Mouse (Mus musculus): Measurements from ENCODE around the gene Ttf2. TPM values are rescaled to one million over a fixed set of nuclear protein-coding genes. Genes with fewer than 3 reads are reported as not detected.
A peak's percentile ranks its signal among the peaks of the same experiment; 100 is the strongest.

Gene Ttf2
- polyA plus RNA-seq, 1 experiment = 5.2 TPM

GRCm38 (mm10) chr3:100998904-100999340, 29.5 kb upstream of the Ttf2 start:
- Histone ChIP-seq H3K27me3 (ENCODE audit: control insufficient read depth, insufficient read depth, insufficient read length) (no peaks in the 10 kb centered on the region), H3K4me3 (no peak overlapping the region), H3ac (ENCODE audit: control insufficient read depth, insufficient read length) (no peak overlapping the region), H3K36me3 (ENCODE audit: control insufficient read depth, insufficient read depth) (no peaks in the 10 kb centered on the region), H3K4me2 (ENCODE audit: low read depth) (no peak overlapping the region), H3K79me2 (ENCODE audit: control insufficient read depth, insufficient read depth) (no peaks in the 10 kb centered on the region)
- TF ChIP-seq MYOD1 (IDR thresholded peaks at IDR 0.05; ENCODE audit: control insufficient read depth in 1 of 3, insufficient read length in 2 of 3, low read depth in 2 of 3) (peak in 1 of 3 experiments; percentile 14), CEBPB (IDR thresholded peaks at IDR 0.05; ENCODE audit: insufficient read depth, poor library complexity, severe bottlenecking) (no peak)

GRCm38 (mm10) chr3:100997785-100998570, 28.5 kb upstream of the Ttf2 start:
- no peak overlapping the region for H3K4me3 ChIP-seq
- TF ChIP-seq REST (IDR thresholded peaks at IDR 0.05; ENCODE audit: insufficient read depth, insufficient read length) (no peak), MYOD1 (IDR thresholded peaks at IDR 0.05; ENCODE audit: control insufficient read depth in 1 of 3, insufficient read length in 2 of 3, low read depth in 2 of 3) (no peak), MAX (IDR thresholded peaks at IDR 0.05; ENCODE audit: low read depth) (no peak), CEBPB (IDR thresholded peaks at IDR 0.05; ENCODE audit: insufficient read depth, poor library complexity, severe bottlenecking) (no peak), SRF (IDR thresholded peaks at IDR 0.05; ENCODE audit: control insufficient read depth, insufficient read length, low read depth) (no peak)

GRCm38 (mm10) chr3:100994252-100994651, 24.8 kb upstream of the Ttf2 start:
- Histone ChIP-seq H3K27me3 (ENCODE audit: control insufficient read depth, insufficient read depth, insufficient read length) (no peaks in the 10 kb centered on the region), H3ac (ENCODE audit: control insufficient read depth, insufficient read length) (no peak overlapping the region), H3K4me3 (no peak overlapping the region), H3K79me2 (ENCODE audit: control insufficient read depth, insufficient read depth) (no peaks in the 10 kb centered on the region), H3K36me3 (ENCODE audit: control insufficient read depth, insufficient read depth) (no peaks in the 10 kb centered on the region), H3K4me2 (ENCODE audit: low read depth) (no peak overlapping the region)
- TF ChIP-seq POLR2AphosphoS2 (IDR thresholded peaks at IDR 0.05; ENCODE audit: insufficient read length, low read depth) = no peak
- no peak for TF ChIP-seq TCF12 (IDR thresholded peaks at IDR 0.05; ENCODE audit: insufficient read depth, poor library complexity, severe bottlenecking)
- no peak for TF ChIP-seq MAX (IDR thresholded peaks at IDR 0.05; ENCODE audit: low read depth)
- TF ChIP-seq SRF (IDR thresholded peaks at IDR 0.05; ENCODE audit: control insufficient read depth, insufficient read length, low read depth) = no peak
- no peak for TF ChIP-seq POLR2A (IDR thresholded peaks at IDR 0.05; ENCODE audit: insufficient read length, low read depth)

More at GRCm38 (mm10) chr3:100997785-100998570, 28.5 kb upstream of the Ttf2 start:
- Histone ChIP-seq H3K36me3 (ENCODE audit: control insufficient read depth, insufficient read depth) (no peaks in the 10 kb centered on the region), H3K27me3 (ENCODE audit: control insufficient read depth, insufficient read depth, insufficient read length) (no peaks in the 10 kb centered on the region), H3ac (ENCODE audit: control insufficient read depth, insufficient read length) (no peak overlapping the region), H3K79me2 (ENCODE audit: control insufficient read depth, insufficient read depth) (no peaks in the 10 kb centered on the region), H3K4me2 (ENCODE audit: low read depth) (no peak overlapping the region)

DNA sequence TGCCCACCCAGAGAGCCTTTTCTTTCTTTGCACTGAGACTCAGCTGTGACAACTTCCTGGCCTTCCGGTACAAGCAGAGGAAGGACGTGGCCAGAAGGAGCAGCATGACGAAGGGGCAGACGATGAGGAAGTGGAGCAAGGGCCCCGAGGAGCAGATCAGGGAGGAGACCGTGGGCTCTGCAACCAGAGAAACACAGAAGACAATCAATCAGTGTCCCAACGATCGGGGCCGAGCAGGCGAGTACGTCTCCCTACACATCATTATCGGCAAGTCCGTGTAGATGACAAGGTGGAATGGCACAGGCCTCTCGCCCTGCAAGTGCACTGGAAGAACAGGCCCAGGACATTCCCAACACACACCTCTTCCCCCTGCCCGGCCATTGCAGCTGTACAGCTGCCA, 24.3 kb upstream of the Ttf2 start:
- no peak for TF ChIP-seq TCF12 (IDR thresholded peaks at IDR 0.05; ENCODE audit: insufficient read depth, poor library complexity, severe bottlenecking)
- TF ChIP-seq SRF (IDR thresholded peaks at IDR 0.05; ENCODE audit: control insufficient read depth, insufficient read length, low read depth) = no peak
- no peak for TF ChIP-seq MYOG (IDR thresholded peaks at IDR 0.05; ENCODE audit: control insufficient read depth in 1 of 3, insufficient read depth in 1 of 3, insufficient read length in 2 of 3, low read depth in 2 of 3)
- TF ChIP-seq MYOD1 (IDR thresholded peaks at IDR 0.05; ENCODE audit: control insufficient read depth in 1 of 3, insufficient read length in 2 of 3, low read depth in 2 of 3) = no peak
- TF ChIP-seq USF1 (IDR thresholded peaks at IDR 0.05; ENCODE audit: low read depth) = no peak
- TF ChIP-seq CEBPB (IDR thresholded peaks at IDR 0.05; ENCODE audit: insufficient read depth, poor library complexity, severe bottlenecking) = no peak
- no peak for TF ChIP-seq TCF3 (IDR thresholded peaks at IDR 0.05; ENCODE audit: insufficient read length, low read depth)
- Histone ChIP-seq H3K4me2 (ENCODE audit: low read depth) (no peak overlapping the region), H3ac (ENCODE audit: control insufficient read depth, insufficient read length) (no peak overlapping the region), H3K36me3 (ENCODE audit: control insufficient read depth, insufficient read depth) (no peaks in the 10 kb centered on the region), H3K79me2 (ENCODE audit: control insufficient read depth, insufficient read depth) (no peaks in the 10 kb centered on the region), H3K27me3 (ENCODE audit: control insufficient read depth, insufficient read depth, insufficient read length) (no peaks in the 10 kb centered on the region), H3K4me3 (no peak overlapping the region)

GRCm38 (mm10) chr3:100993158-100993557, 23.7 kb upstream of the Ttf2 start:
- Histone ChIP-seq H3ac (ENCODE audit: control insufficient read depth, insufficient read length) (no peak overlapping the region), H3K79me2 (ENCODE audit: control insufficient read depth, insufficient read depth) (no peaks in the 10 kb centered on the region), H3K4me3 (no peak overlapping the region), H3K36me3 (ENCODE audit: control insufficient read depth, insufficient read depth) (no peaks in the 10 kb centered on the region), H3K27me3 (ENCODE audit: control insufficient read depth, insufficient read depth, insufficient read length) (no peaks in the 10 kb centered on the region), H3K4me2 (ENCODE audit: low read depth) (no peak overlapping the region)
- TF ChIP-seq E2F4 (IDR thresholded peaks at IDR 0.05; ENCODE audit: insufficient read depth) (no peak), TCF3 (IDR thresholded peaks at IDR 0.05; ENCODE audit: insufficient read length, low read depth) (no peak), POLR2AphosphoS2 (IDR thresholded peaks at IDR 0.05; ENCODE audit: insufficient read length, low read depth) (no peak)

- TF ChIP-seq USF1 (IDR thresholded peaks at IDR 0.05; ENCODE audit: low read depth) (no peak), E2F4 (IDR thresholded peaks at IDR 0.05; ENCODE audit: insufficient read depth) (no peak), SRF (IDR thresholded peaks at IDR 0.05; ENCODE audit: control insufficient read depth, insufficient read length, low read depth) (no peak), CEBPB (IDR thresholded peaks at IDR 0.05; ENCODE audit: insufficient read depth, poor library complexity, severe bottlenecking) (no peak), TCF12 (IDR thresholded peaks at IDR 0.05; ENCODE audit: insufficient read depth, poor library complexity, severe bottlenecking) (no peak), TCF3 (IDR thresholded peaks at IDR 0.05; ENCODE audit: insufficient read length, low read depth) (no peak), POLR2A (IDR thresholded peaks at IDR 0.05; ENCODE audit: insufficient read length, low read depth) (no peak), REST (IDR thresholded peaks at IDR 0.05; ENCODE audit: insufficient read depth, insufficient read length) (no peak)
- Histone ChIP-seq H3K36me3 (ENCODE audit: control insufficient read depth, insufficient read depth) (no peaks in the 10 kb centered on the region), H3K27me3 (ENCODE audit: control insufficient read depth, insufficient read depth, insufficient read length) (no peaks in the 10 kb centered on the region), H3K4me3 (no peak overlapping the region), H3K4me2 (ENCODE audit: low read depth) (no peak overlapping the region), H3K79me2 (ENCODE audit: control insufficient read depth, insufficient read depth) (no peaks in the 10 kb centered on the region), H3ac (ENCODE audit: control insufficient read depth, insufficient read length) (no peak overlapping the region)
Measured at GRCm38 (mm10) chr3:100990231-100990630, 20.8 kb upstream of the Ttf2 start.
